ENCODE assay signal across 21 mouse cellular contexts in genomic region chr7:83126196-83126595, GRCm38 (mm10).
DNase-seq lines count a peak whose midpoint lies in the region; ATAC-seq lines count a peak whose summit lies in the region.
"Had no signal": no experiment of that assay in that cellular context is flagged by ENCODE, and none has a peak within 500 bp of the region (broad histone marks: within the 10 kb centered on the region; RNA-seq: fewer than 3 reads in every experiment).

No protein-coding gene starts in this region.

- intact Hi-C loops in heart, postnatal 25 days (cut with DNase I), result no loop called here
- intact Hi-C loops in gastrocnemius, postnatal 36 days (cut with DNase I), result no loop called here

- H3K4me2 ChIP-seq in kidney, embryonic 15.5 days, result no peak overlapping the region
- H3K4me2 ChIP-seq: forebrain, embryonic 13.5 days; heart, embryonic 12.5 days; hindbrain, embryonic 15.5 days; intestine, embryonic 15.5 days; limb, embryonic 15.5 days; midbrain, embryonic 13.5 days had no signal

- 76% methylated on average over 4 of the region's 4 CpGs for WGBS in kidney, embryonic 15.5 days

- no peak overlapping the region for H3K27ac ChIP-seq in kidney, embryonic 15.5 days
- H3K27ac ChIP-seq: forebrain, embryonic 13.5 days; hindbrain, embryonic 15.5 days; intestine, embryonic 15.5 days; limb, embryonic 15.5 days; liver, embryonic 14.5 days; midbrain, embryonic 13.5 days had no signal

- H3K36me3 ChIP-seq in kidney, embryonic 15.5 days, result no peaks in the 10 kb centered on the region
- H3K36me3 ChIP-seq: heart, embryonic 12.5 days; hindbrain, embryonic 15.5 days; intestine, embryonic 15.5 days; limb, embryonic 15.5 days; midbrain, embryonic 13.5 days had no signal

- no peaks in the 10 kb centered on the region for H3K9me3 ChIP-seq in kidney, embryonic 15.5 days (replicated peaks)
- H3K9me3 ChIP-seq: forebrain, embryonic 13.5 days; heart, embryonic 12.5 days; hindbrain, embryonic 15.5 days; intestine, embryonic 15.5 days; limb, embryonic 15.5 days; megakaryocyte, embryonic 14.5 days; midbrain, embryonic 13.5 days had no signal

- H3K4me3 ChIP-seq in kidney, embryonic 15.5 days (replicated peaks), result no peak overlapping the region
- H3K4me3 ChIP-seq: forebrain, embryonic 13.5 days; heart, embryonic 12.5 days; hindbrain, embryonic 15.5 days; intestine, embryonic 15.5 days; limb, embryonic 15.5 days; megakaryocyte, embryonic 14.5 days; midbrain, embryonic 13.5 days had no signal

- H3K27me3 ChIP-seq in kidney, embryonic 15.5 days, result no peaks in the 10 kb centered on the region
- H3K27me3 ChIP-seq: forebrain, embryonic 13.5 days; heart, embryonic 12.5 days; hindbrain, embryonic 15.5 days; intestine, embryonic 15.5 days; limb, embryonic 15.5 days; midbrain, embryonic 13.5 days had no signal

- DNase-seq in heart, adult 11 months, result peak; percentile 78
- DNase-seq in heart, postnatal 25 days (ENCODE audit: low spot score), result no peak
- peak; percentile 8 for DNase-seq in kidney, adult 9 months
- DNase-seq in lung, postnatal 36 days, result peak; percentile 4
- DNase-seq in lung, postnatal 10 days, result no peak
- DNase-seq in gastrocnemius, postnatal 36 days, result no peak
- DNase-seq: adrenal gland, postnatal 25 days; cerebellum, adult 9-10 months; heart, postnatal 4 days; left cerebral cortex, postnatal 4 days; right cerebral cortex, postnatal 14 days had no signal

- no peak for ATAC-seq in kidney, embryonic 15.5 days (replicated peaks; ENCODE audit: low FRiP score)
- no peak for ATAC-seq in megakaryocyte progenitor cell, adult 5-6 weeks (replicated peaks; ENCODE audit: poor library complexity)
- ATAC-seq: forebrain, embryonic 13.5 days; intestine, embryonic 15.5 days; midbrain, embryonic 13.5 days had no signal

- H3K9ac ChIP-seq in kidney, embryonic 15.5 days, result no peak overlapping the region
- H3K9ac ChIP-seq: forebrain, embryonic 13.5 days; heart, embryonic 12.5 days; hindbrain, embryonic 15.5 days; intestine, embryonic 15.5 days; limb, embryonic 15.5 days; liver, embryonic 14.5 days; midbrain, embryonic 13.5 days had no signal

- no peaks in the 10 kb centered on the region for H3K4me1 ChIP-seq in kidney, embryonic 15.5 days
- H3K4me1 ChIP-seq: forebrain, embryonic 13.5 days; heart, embryonic 12.5 days; hindbrain, embryonic 15.5 days; intestine, embryonic 15.5 days; limb, embryonic 15.5 days; megakaryocyte, embryonic 14.5 days; midbrain, embryonic 13.5 days had no signal

Comparison
In these comparisons a context has a peak if more than half of its experiments do, and no peak if none do; other contexts are left out.
1. DNase-seq: peak in heart, adult 11 months (single experiment), kidney, adult 9 months (single experiment) and lung, postnatal 36 days (single experiment); none in heart, postnatal 25 days (single experiment), lung, postnatal 10 days (single experiment) and gastrocnemius, postnatal 36 days (0 of 2).